Mouse (Mus musculus) stomach, embryonic 14.5 days (tissue): ENCODE measurements around the gene Neurl4. TPM values are rescaled to one million over a fixed set of nuclear protein-coding genes. Genes with fewer than 3 reads are reported as not detected.
A peak's percentile ranks its signal among the peaks of the same experiment; 100 is the strongest.
"Not testable (repeated sequence)": the region's sequence is repeated elsewhere in the genome, so short reads cannot be mapped to it uniquely, and the experiment has no call there.

Experiments used
- ATAC-seq: fragments of 200-750 bp; cut with Nextera tagmentation; 2 replicates; pipeline ENCODE4 v1.8.0; 2017; ENCODE audit warnings: low read depth, moderate TSS enrichment; ENCODE audit not compliant: insufficient number of reproducible peaks, insufficient read depth, low FRiP score
- H3K27ac ChIP-seq: fragments of 300-500 bp; sonication (generic); 2 replicates; pipeline ENCODE4 v1.5.1; 2014; ENCODE audit warnings: mild to moderate bottlenecking, low read length, moderate library complexity, mixed read lengths
- H3K27me3 ChIP-seq: fragments of 300-500 bp; sonication (generic); 2 replicates; pipeline ENCODE4 v1.6.1; 2014; ENCODE audit warnings: low read length, control low read depth, mixed read lengths; ENCODE audit not compliant: control insufficient read depth, insufficient read depth
- H3K36me3 ChIP-seq: fragments of 300-500 bp; sonication (generic); 2 replicates; pipeline ENCODE4 v1.6.1; 2014; ENCODE audit warnings: mild to moderate bottlenecking, control low read depth, low read length, moderate library complexity, mixed read lengths; ENCODE audit not compliant: control insufficient read depth, insufficient read depth
- H3K4me1 ChIP-seq: fragments of 300-500 bp; sonication (generic); 2 replicates; pipeline ENCODE4 v1.6.1; 2014; ENCODE audit warnings: low read length, control low read depth, mixed read lengths; ENCODE audit not compliant: control insufficient read depth, insufficient read depth
- H3K4me2 ChIP-seq: fragments of 300-500 bp; sonication (generic); replicated peaks from 2 replicates; pipeline ENCODE4 v1.6.1; 2014; ENCODE audit warnings: low read depth, low read length, control low read depth
- H3K4me3 ChIP-seq: fragments of 300-500 bp; sonication (generic); 2 replicates; pipeline ENCODE4 v1.5.1; 2014; ENCODE audit warnings: low read depth, low read length, control low read depth
- H3K9ac ChIP-seq: fragments of 300-500 bp; sonication (generic); replicated peaks from 2 replicates; pipeline ENCODE4 v1.6.1; 2014; ENCODE audit warnings: low read depth, mild to moderate bottlenecking, control low read depth, low read length, moderate library complexity, mixed read lengths
- H3K9me3 ChIP-seq: fragments of 300-500 bp; sonication (generic); 2 replicates; pipeline ENCODE4 v1.6.1; 2016; ENCODE audit warnings: low read depth, low read length, control low read depth; ENCODE audit not compliant: control insufficient read depth
- WGBS: fragments of 180-500 bp; shearing (Covaris S2); extraction: QIAGEN DNeasy Blood & Tissue Kit; methylation state at CpG from one replicate; pipeline ENCODE4 v1.1.7; 2014; 5-methylcytosine and 5-hydroxymethylcytosine counted together
- polyA plus RNA-seq: library from polyadenylated mRNA; unstranded; fragments of >200 nt; fragmentation: Nextera tagmentation; extraction: Ambion mirVana; gene quantifications from 2 replicates; pipeline ENCODE4 v1.2.1, GENCODE M21; 2014

Gene Neurl4
- polyA plus RNA-seq, 1 experiment from 2014 or later = 12.6 TPM

DNA sequence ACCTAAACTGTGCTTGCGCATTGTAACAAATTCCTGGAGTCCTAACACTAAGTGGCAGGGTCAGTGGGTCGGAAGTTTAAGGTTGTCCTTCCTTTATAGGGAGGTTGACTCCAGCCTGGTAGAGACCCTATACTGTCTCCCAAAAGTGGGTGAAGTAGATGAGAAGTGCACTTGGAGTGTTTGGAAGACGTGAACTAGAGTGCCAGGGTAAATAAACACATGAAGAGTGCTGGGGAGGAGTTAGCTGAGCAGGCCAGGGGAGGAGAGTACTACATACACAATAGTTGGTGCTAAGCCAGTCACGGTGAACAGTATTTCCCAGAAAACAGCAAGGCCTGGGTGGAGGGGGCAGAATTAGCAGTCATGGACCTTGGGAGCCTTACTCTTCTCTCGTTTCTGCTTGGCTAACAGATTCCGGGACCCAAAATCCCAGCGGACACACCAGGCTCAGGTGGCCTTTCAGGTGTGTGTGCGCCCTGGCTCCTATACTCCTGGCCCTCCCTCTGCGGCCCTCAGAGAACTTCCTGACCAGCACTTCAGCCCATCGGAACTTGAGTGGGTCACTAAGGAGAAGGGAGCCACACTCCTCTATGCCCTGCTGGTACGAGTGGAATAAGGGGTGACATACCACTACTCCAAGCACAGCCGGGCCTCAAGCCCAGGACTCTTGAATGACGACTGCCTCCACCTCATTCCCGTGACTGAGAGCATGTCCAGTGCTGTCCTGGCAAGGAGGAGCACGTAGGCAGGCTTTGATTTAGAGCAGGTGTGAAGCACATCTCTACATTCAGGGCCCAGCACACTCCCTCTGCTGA is 12.1 kb downstream of the Neurl4 start:
- Histone ChIP-seq H3K36me3 (peaks cover 73% of the 10 kb centered on the region), H3K4me3 (peak overlapping the region; percentile 87), H3K9ac (no peak overlapping the region), H3K4me1 (peaks cover 17% of the 10 kb centered on the region), H3K9me3 (no peaks in the 10 kb centered on the region), H3K27ac (no peak overlapping the region), H3K27me3 (no peaks in the 10 kb centered on the region), H3K4me2 (peak overlapping the region; percentile 97)
- WGBS = 76% methylated on average over 15 of the region's 15 CpGs
- no peak for ATAC-seq

DNA sequence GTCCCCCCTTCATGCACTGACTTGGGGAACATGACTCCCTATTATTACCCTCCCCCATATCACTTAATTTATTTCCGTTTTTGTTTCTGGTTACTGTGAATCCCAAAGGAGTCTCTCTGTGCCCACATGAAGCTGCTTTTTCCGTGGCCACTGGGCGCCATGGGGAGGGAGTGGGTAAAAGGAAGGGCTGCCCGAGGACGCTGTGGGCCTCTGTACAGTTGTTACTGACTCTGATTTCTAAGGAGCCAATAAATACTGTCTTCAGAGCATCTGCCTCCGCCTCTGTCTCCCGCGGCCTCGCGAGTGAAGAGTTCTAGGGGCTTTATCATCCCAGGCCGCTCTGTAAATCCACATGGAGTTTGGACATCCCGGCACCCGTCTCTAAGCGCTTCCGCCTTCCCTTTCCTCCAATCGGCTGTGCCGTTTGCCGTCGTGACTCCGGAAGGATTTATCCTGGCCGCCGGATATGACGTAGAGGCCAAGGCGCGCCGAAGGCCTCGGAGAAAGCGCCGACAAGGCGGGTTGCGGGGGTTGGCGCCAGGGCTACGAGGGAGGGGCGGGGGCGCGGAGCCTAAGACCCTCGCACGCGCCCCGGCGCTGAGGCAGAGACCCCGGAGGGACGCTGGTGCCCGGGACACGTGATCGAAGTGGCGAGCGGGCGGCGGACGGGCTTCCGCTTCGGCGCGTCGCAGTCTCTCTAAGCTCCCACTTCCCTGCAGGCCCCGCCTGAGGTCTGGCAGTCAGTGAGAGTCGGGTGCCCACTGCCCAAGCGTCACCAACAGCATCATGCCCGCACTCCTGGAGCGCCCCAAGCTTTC is 12.9 kb downstream of the Neurl4 start, which contains the start of gene Gps2:
Gps2 (plus strand) TSS at position 335 of the 818 bp plus-strand sequence.
- Histone ChIP-seq H3K27me3 (no peaks in the 10 kb centered on the region), H3K4me1 (peaks cover 17% of the 10 kb centered on the region), H3K9ac (peak within 1 kb of the TSS; percentile 77), H3K9me3 (no peaks in the 10 kb centered on the region), H3K27ac (peak within 1 kb of the TSS; percentile 77), H3K36me3 (peaks cover 73% of the 10 kb centered on the region), H3K4me2 (peak within 1 kb of the TSS; percentile 97), H3K4me3 (peak within 1 kb of the TSS; percentile 87)
- ATAC-seq = peak; percentile 84
- WGBS = 2% methylated on average over 61 of the region's 61 CpGs

DNA sequence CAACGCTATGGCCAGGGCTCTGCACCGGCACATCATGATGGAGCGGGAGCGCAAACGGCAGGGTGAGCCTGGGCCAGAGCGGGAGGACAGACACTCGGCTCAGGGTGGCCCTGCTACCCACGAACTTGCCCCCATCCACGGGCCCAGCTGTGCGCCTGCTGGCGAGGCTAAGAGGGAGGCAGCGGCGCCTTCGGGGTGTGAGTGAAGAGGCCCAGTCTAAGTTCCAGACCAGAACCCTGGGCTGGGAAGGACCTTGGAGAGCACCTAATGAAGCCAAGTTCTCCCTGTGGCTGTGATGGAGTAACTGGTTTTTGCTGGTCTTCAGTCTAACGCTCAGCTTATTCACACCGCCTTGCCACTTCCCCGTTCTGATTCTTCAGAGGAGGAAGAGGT is 13.5 kb downstream of the Neurl4 start:
- Histone ChIP-seq H3K9ac (peak overlapping the region; percentile 77), H3K4me3 (peak overlapping the region; percentile 87), H3K36me3 (peaks cover 71% of the 10 kb centered on the region), H3K4me2 (peak overlapping the region; percentile 97), H3K4me1 (peaks cover 23% of the 10 kb centered on the region), H3K27me3 (no peaks in the 10 kb centered on the region), H3K9me3 (no peaks in the 10 kb centered on the region), H3K27ac (peak overlapping the region; percentile 77)
- ATAC-seq = no peak
- 2% methylated on average over 17 of the region's 17 CpGs for WGBS

DNA sequence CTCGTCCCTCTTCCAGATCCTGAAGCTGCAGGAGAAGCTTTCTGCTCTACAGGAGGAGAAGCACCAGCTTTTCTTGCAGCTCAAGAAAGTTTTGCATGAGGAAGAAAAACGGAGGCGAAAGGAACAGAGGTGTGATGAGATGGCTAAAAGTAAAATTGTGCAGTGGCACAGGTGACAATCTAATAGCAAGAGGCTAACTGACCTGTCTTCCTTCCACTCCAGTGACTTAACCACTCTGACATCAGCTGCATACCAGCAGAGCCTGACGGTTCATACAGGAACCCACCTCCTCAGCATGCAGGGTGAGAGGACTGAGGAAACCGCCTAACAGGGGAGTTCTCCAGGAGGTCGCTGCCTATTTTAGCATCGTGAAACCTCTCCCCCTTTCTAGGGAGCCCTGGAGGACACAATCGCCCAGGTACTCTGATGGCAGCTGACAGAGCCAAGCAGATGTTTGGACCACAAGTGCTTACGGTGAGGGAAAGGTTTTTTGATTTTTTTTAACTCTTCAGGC is 14.1 kb downstream of the Neurl4 start:
- no peak for ATAC-seq
- peak overlapping the region; percentile 77; the same call in 1 of the 2 replicates for H3K9ac ChIP-seq
- H3K27me3 ChIP-seq = no peaks in the 10 kb centered on the region
- H3K9me3 ChIP-seq = no peaks in the 10 kb centered on the region
- peak overlapping the region; percentile 87 for H3K4me3 ChIP-seq
- peaks cover 66% of the 10 kb centered on the region for H3K36me3 ChIP-seq
- H3K4me2 ChIP-seq = peak overlapping the region; percentile 97
- no peak overlapping the region for H3K27ac ChIP-seq
- H3K4me1 ChIP-seq = peaks cover 26% of the 10 kb centered on the region
- WGBS = 35% methylated on average over 9 of the region's 9 CpGs

DNA sequence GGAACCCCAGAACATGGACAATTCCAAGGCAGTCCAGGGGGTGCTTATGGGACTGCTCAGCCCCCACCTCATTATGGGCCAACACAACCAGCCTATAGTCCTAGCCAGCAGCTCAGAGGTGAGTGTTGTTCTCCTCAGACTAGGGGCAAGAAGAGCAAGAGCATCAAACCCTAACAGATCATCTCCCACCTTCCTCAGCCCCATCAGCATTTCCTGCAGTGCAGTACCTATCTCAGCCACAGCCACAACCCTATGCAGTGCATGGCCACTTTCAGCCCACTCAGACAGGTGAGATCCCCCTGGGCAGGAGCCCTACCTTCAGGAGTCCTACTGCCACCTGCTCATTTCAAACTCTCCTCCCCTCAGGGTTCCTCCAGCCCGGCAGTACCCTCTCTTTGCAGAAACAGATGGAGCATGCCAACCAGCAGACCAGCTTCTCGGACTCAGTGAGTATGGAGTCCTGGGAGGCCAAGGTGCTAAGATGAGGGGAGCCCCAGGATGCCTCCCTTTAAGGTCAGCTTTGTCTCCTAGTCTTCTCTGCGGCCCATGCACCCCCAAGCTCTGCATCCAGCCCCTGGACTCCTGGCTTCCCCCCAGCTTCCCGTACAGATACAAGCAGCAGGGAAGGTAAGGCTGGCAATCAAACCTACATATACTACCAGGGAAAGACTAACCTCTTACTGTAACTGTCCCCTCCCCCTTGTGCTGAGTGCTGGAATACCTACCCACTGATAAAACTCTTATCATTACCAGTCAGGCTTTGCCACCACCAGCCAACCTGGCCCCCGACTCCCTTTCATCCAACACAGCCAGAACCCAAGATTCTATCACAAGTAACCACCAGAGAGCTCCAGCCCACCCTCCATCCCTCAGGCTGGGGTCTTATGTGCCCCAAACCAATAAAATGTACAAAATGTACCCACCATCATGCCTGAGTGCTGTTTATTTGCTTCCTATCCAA is 15.1 kb downstream of the Neurl4 start:
- ATAC-seq = no peak
- Histone ChIP-seq H3K27ac (no peak overlapping the region), H3K4me2 (0 out of 2 replicates have a peak overlapping the region, but pooled peaks have one; percentile 97), H3K27me3 (no peaks in the 10 kb centered on the region), H3K9ac (no peak overlapping the region), H3K4me1 (peaks cover 26% of the 10 kb centered on the region), H3K9me3 (no peaks in the 10 kb centered on the region), H3K4me3 (no peak overlapping the region), H3K36me3 (peaks cover 60% of the 10 kb centered on the region)
- 65% methylated on average over 5 of the region's 5 CpGs for WGBS

DNA sequence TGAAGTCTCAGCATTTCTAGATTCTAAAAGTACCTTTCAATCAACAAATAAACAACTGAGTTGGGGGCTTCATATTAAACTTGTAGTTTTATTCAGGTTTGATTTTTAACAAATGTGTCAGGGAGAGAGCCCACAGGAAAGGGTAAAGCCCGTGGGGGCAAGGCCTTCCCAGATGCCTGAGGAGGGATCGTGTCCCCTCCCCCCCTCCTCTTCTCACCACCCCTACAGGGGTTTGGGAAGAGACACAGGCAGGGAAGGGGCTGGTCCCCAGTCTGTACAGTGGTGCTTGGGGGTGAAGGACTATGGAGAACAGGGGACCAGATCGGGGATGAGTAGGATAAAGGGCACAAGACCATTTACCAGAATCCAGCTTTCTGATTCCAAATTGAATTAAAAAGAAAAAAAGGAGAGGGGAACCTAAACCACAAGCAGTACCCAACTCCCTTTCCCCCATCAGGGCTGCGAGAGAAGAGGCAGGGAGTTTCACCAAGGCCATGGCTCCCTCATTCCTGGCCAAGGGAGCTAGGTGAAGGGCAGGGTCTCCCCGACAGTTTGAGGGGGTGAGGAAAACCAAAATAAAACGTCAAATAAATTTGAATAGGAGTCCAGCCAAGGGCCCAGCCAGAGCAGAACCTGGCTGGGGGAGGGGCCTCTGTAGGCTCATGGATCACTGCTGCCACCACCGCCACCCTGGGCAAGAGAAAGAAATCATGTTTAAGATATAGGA is 15.9 kb downstream of the Neurl4 start:
- Histone ChIP-seq H3K4me1 (peaks cover 26% of the 10 kb centered on the region), H3K36me3 (peaks cover 51% of the 10 kb centered on the region)
- not testable (repeated sequence) for H3K4me2 ChIP-seq, H3K9ac ChIP-seq, H3K4me3 ChIP-seq, H3K27me3 ChIP-seq, H3K27ac ChIP-seq, H3K9me3 ChIP-seq, ATAC-seq
- WGBS = 63% methylated on average over 7 of the region's 7 CpGs

DNA sequence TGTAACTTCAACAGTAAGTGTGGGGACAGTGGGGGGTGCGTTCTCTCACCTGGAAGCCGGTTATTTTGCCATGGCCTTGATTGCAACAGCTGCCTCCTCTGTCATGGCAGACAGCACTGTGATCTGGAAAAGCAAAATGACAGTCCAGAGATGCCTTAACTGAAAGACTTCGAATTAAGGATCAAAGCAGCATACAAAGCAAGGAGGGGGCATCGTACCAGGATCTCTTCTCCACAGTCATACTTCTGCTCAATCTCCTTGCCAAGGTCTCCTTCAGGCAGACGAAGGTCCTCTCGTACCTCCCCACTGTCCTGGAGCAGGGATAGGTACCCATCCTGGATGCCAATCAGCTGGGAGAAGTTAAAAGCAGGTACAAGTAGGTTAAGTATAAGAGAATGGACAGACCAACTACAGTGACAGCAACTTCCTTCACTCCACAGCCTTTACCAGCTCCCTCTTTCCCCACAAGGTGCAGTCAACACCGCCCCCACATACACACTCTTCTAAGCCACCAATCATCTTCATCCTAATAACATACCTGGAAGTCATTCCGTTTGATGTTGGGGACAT is 16.6 kb downstream of the Neurl4 start:
- Histone ChIP-seq H3K36me3 (peaks cover 44% of the 10 kb centered on the region), H3K4me1 (peaks cover 28% of the 10 kb centered on the region), H3K4me2 (no peak overlapping the region), H3K4me3 (no peak overlapping the region), H3K27me3 (no peaks in the 10 kb centered on the region), H3K9me3 (no peaks in the 10 kb centered on the region), H3K9ac (no peak overlapping the region), H3K27ac (no peak overlapping the region)
- 82% methylated on average over 8 of the region's 8 CpGs for WGBS
- ATAC-seq = no peak
